Mouse (Mus musculus): Measurements from ENCODE around the gene Dhrs2.

DNA sequence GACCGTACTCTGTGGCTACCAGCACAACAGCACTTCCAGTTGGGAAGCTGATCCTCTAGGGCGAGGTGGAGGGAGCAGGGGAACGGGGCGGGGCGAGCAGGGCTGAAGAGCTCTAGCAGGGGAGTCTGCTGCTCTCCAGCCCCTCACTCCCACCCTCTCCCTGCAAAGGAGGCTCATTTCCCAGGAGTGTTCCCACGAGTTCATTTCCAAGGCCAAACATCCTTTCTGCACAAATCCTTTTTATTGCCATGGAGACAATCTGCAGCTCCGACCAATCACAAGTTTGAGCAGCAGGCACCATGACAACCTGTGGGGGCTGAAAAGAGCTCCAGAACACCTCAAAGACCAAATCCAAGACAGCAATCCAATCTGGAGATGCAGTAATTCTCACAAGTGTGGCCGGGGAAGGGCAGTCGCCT is 32.4 kb upstream of the Dhrs2 start:
- TF ChIP-seq EP300 (optimal IDR thresholded peaks at IDR 0.05): no peak
- no peak for TF ChIP-seq CTCF (IDR thresholded peaks at IDR 0.05; ENCODE audit: low read depth)

Data from stomach, postnatal 0 days (tissue).